Mouse (Mus musculus) heart, embryonic 14.5 days (tissue): ENCODE results near the gene Ppa2. TPM values are rescaled to one million over a fixed set of nuclear protein-coding genes. Genes with fewer than 3 reads are reported as not detected.

Experiments
- ATAC-seq: fragments of 200-750 bp; cut with Nextera tagmentation; 2 replicates; pipeline ENCODE4 v1.8.0; 2017; ENCODE audit warnings: low read depth, moderate TSS enrichment; ENCODE audit not compliant: insufficient number of reproducible peaks, insufficient read depth, low FRiP score
- H3K27ac ChIP-seq, 2 experiments: fragments of 200-500 bp in 1 of 2; fragments of 300-500 bp in 1 of 2; sonication (generic) in 1 of 2; replicated peaks in 1 of 2; 2 replicates each; pipeline ENCODE4 v1.5.1; 2012 to 2014; ENCODE audit warnings: low read depth in 2 of 2, low read length in 2 of 2, control low read depth in 1 of 2, mild to moderate bottlenecking in 1 of 2, mixed read lengths in 1 of 2; ENCODE audit not compliant: control insufficient read depth in 1 of 2, insufficient read depth in 1 of 2
- H3K27me3 ChIP-seq: fragments of 300-500 bp; sonication (generic); 2 replicates; pipeline ENCODE4 v1.6.1; 2014; ENCODE audit warnings: mild to moderate bottlenecking, low read length, control low read depth; ENCODE audit not compliant: control insufficient read depth, insufficient read depth
- H3K36me3 ChIP-seq: fragments of 300-500 bp; sonication (generic); 2 replicates; pipeline ENCODE4 v1.6.1; 2014; ENCODE audit warnings: mild to moderate bottlenecking, control low read depth, low read length, mixed read lengths; ENCODE audit not compliant: control insufficient read depth, insufficient read depth
- H3K4me1 ChIP-seq, 2 experiments: fragments of 200-500 bp in 1 of 2; fragments of 300-500 bp in 1 of 2; sonication (generic) in 1 of 2; 2 replicates each; pipeline ENCODE4 v1.6.1; 2012 to 2014; ENCODE audit warnings: low read length in 2 of 2, control low read depth in 1 of 2, mixed read lengths in 1 of 2; ENCODE audit not compliant: control insufficient read depth in 2 of 2, insufficient read depth in 2 of 2
- H3K4me2 ChIP-seq: fragments of 300-500 bp; sonication (generic); 2 replicates; pipeline ENCODE4 v1.6.1; 2014; ENCODE audit warnings: mild to moderate bottlenecking, low read length
- H3K4me3 ChIP-seq, 2 experiments: fragments of 200-500 bp in 1 of 2; fragments of 300-500 bp in 1 of 2; sonication (generic) in 1 of 2; 2 replicates each; pipeline ENCODE4 v1.5.1; 2012 to 2014; ENCODE audit warnings: low read length in 2 of 2, mild to moderate bottlenecking in 2 of 2, control low read depth in 1 of 2, low read depth in 1 of 2, moderate library complexity in 1 of 2; ENCODE audit not compliant: control insufficient read depth in 1 of 2, insufficient read depth in 1 of 2
- H3K9ac ChIP-seq: fragments of 300-500 bp; sonication (generic); 2 replicates; pipeline ENCODE4 v1.6.1; 2014; ENCODE audit warnings: mild to moderate bottlenecking, low read length
- H3K9me3 ChIP-seq: fragments of 300-500 bp; sonication (generic); 2 replicates; pipeline ENCODE4 v1.6.1; 2016; ENCODE audit warnings: low read length, control low read depth; ENCODE audit not compliant: control insufficient read depth
- WGBS: fragments of 180-500 bp; shearing (Covaris S2); extraction: QIAGEN DNeasy Blood & Tissue Kit; methylation state at CpG from one replicate; pipeline ENCODE4 v1.1.7; 2014; 5-methylcytosine and 5-hydroxymethylcytosine counted together
- polyA plus RNA-seq: library from polyadenylated mRNA; unstranded; fragments of >200 nt; fragmentation: Nextera tagmentation; extraction: Ambion mirVana; gene quantifications from 2 replicates; pipeline ENCODE4 v1.2.1, GENCODE M21; 2014

The Ppa2 gene
- polyA plus RNA-seq, 1 experiment from 2014 or later: 145 TPM

- no peak overlapping the region for H3K27ac ChIP-seq
- H3K4me2 ChIP-seq: no peak overlapping the region
- ATAC-seq: no peak
- WGBS: 76% methylated on average over 3 of the region's 3 CpGs
- H3K9ac ChIP-seq: no peak overlapping the region
- H3K9me3 ChIP-seq: no peaks in the 10 kb centered on the region
- 0 out of 2 replicates have a peak, but pooled peaks cover 16% of the 10 kb centered on the region for H3K36me3 ChIP-seq
- H3K4me3 ChIP-seq: no peak overlapping the region
- no peaks in the 10 kb centered on the region for H3K4me1 ChIP-seq
- H3K27me3 ChIP-seq: no peaks in the 10 kb centered on the region
Measured at GRCm38 (mm10) chr3:133364138-133364537, 54.2 kb downstream of the Ppa2 start.

GRCm38 (mm10) chr3:133366096-133366495 is 56.2 kb downstream of the Ppa2 start:
- H3K9me3 ChIP-seq: no peaks in the 10 kb centered on the region
- no peak overlapping the region for H3K4me3 ChIP-seq
- H3K36me3 ChIP-seq: peaks cover 23% of the 10 kb centered on the region
- no peaks in the 10 kb centered on the region for H3K4me1 ChIP-seq
- no peak overlapping the region for H3K9ac ChIP-seq
- H3K27ac ChIP-seq: no peak overlapping the region
- 82% methylated on average over 9 of the region's 9 CpGs for WGBS
- no peaks in the 10 kb centered on the region for H3K27me3 ChIP-seq
- H3K4me2 ChIP-seq: no peak overlapping the region
- no peak for ATAC-seq

- ATAC-seq: no peak
- Histone ChIP-seq H3K4me3 (no peak overlapping the region), H3K9ac (no peak overlapping the region), H3K27me3 (no peaks in the 10 kb centered on the region), H3K36me3 (peaks cover 38% of the 10 kb centered on the region), H3K27ac (no peak overlapping the region), H3K4me1 (no peaks in the 10 kb centered on the region; a peak in 1 of 4 replicates), H3K9me3 (peaks cover 16% of the 10 kb centered on the region), H3K4me2 (no peak overlapping the region)
Measured at GRCm38 (mm10) chr3:133378174-133378573, 68.3 kb downstream of the Ppa2 start.

GRCm38 (mm10) chr3:133379997-133380396 is 70.1 kb downstream of the Ppa2 start:
- Histone ChIP-seq H3K4me3 (no peak overlapping the region), H3K4me1 (no peaks in the 10 kb centered on the region; a peak in 1 of 4 replicates), H3K36me3 (peaks cover 30% of the 10 kb centered on the region), H3K9ac (no peak overlapping the region), H3K27ac (no peak overlapping the region), H3K9me3 (peaks cover 16% of the 10 kb centered on the region), H3K4me2 (no peak overlapping the region), H3K27me3 (no peaks in the 10 kb centered on the region)
- ATAC-seq: no peak
- 89% methylated on average over 1 of the region's 1 CpGs for WGBS

GRCm38 (mm10) chr3:133381519-133381918 is 71.6 kb downstream of the Ppa2 start:
- no peak for ATAC-seq
- Histone ChIP-seq H3K9ac (no peak overlapping the region), H3K27me3 (no peaks in the 10 kb centered on the region), H3K27ac (no peak overlapping the region), H3K4me2 (no peak overlapping the region), H3K4me1 (no peaks in the 10 kb centered on the region; a peak in 1 of 4 replicates), H3K4me3 (no peak overlapping the region), H3K9me3 (peaks cover 16% of the 10 kb centered on the region), H3K36me3 (peaks cover 25% of the 10 kb centered on the region)
- 89% methylated on average over 11 of the region's 11 CpGs for WGBS

GRCm38 (mm10) chr3:133382147-133382546 is 72.2 kb downstream of the Ppa2 start:
- no peak overlapping the region for H3K9ac ChIP-seq
- WGBS: 76% methylated on average over 9 of the region's 9 CpGs
- ATAC-seq: no peak
- H3K27me3 ChIP-seq: no peaks in the 10 kb centered on the region
- peaks cover 16% of the 10 kb centered on the region for H3K9me3 ChIP-seq
- H3K4me3 ChIP-seq: no peak overlapping the region
- no peak overlapping the region for H3K27ac ChIP-seq
- H3K4me1 ChIP-seq: no peaks in the 10 kb centered on the region; a peak in 1 of 4 replicates
- H3K4me2 ChIP-seq: no peak overlapping the region
- peaks cover 20% of the 10 kb centered on the region for H3K36me3 ChIP-seq

GRCm38 (mm10) chr3:133384164-133384708 is 74.3 kb downstream of the Ppa2 start:
- no peak overlapping the region for H3K27ac ChIP-seq
- no peaks in the 10 kb centered on the region for H3K27me3 ChIP-seq
- no peaks in the 10 kb centered on the region for H3K9me3 ChIP-seq
- 62% methylated on average over 6 of the region's 6 CpGs for WGBS
- no peak overlapping the region for H3K4me2 ChIP-seq
- H3K4me3 ChIP-seq: no peak overlapping the region
- no peak for ATAC-seq
- H3K4me1 ChIP-seq: no peaks in the 10 kb centered on the region; a peak in 1 of 4 replicates
- 0 out of 2 replicates have a peak, but pooled peaks cover 5% of the 10 kb centered on the region for H3K36me3 ChIP-seq
- H3K9ac ChIP-seq: no peak overlapping the region

- Histone ChIP-seq H3K9me3 (no peaks in the 10 kb centered on the region), H3K4me1 (no peaks in the 10 kb centered on the region; a peak in 1 of 4 replicates), H3K27ac (no peak overlapping the region), H3K27me3 (no peaks in the 10 kb centered on the region), H3K9ac (no peak overlapping the region), H3K4me2 (no peak overlapping the region), H3K4me3 (no peak overlapping the region), H3K36me3 (no peaks in the 10 kb centered on the region)
- ATAC-seq: no peak
- 64% methylated on average over 7 of the region's 7 CpGs for WGBS
Measured at GRCm38 (mm10) chr3:133387283-133387682, 77.4 kb downstream of the Ppa2 start.
